Mouse (Mus musculus): ENCODE measurements around the gene Zfp592. TPM values are rescaled to one million over a fixed set of nuclear protein-coding genes. Genes with fewer than 3 reads are reported as not detected.

Zfp592 gene
- total and polyA plus RNA-seq, 3 experiments, result 11.0 to 17.1 (median 16.1) TPM

DNA sequence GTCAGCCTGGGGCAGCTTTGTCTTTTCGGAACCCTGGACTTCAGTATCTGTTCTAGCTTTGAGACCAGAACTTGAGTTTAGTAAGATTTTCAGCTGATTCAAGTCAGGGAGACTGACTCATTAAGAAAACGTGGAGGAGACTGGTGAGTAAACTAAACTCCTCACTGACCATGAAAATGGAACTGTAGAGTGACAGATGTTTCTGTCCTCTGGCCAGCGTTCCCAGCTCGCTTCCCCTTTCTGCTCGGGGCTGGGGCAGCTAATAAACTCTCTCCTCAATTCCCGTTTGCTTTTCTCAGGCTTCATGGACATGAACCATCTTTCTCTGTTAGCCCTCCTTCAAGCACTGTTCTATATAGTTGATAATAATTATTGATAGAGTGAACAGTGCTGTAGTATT, 4.3 kb downstream of the Zfp592 start:
- no peaks in the 10 kb centered on the region for H3K27me3 ChIP-seq (ENCODE audit: control insufficient read depth, insufficient read depth, low read length)
- H3K4me1 ChIP-seq (ENCODE audit: control insufficient read depth, insufficient read depth, low read length), result peaks cover 3% of the 10 kb centered on the region
- no peak overlapping the region for H3K9ac ChIP-seq (ENCODE audit: low read depth, low read length)
- H3K27ac ChIP-seq, result peak overlapping the region; percentile 20; the same call in 1 of the 2 replicates
- intact Hi-C loops (cut with DNase I), result no loop called here
- TF ChIP-seq POLR2A (IDR thresholded peaks at IDR 0.05; ENCODE audit: insufficient read depth, low read depth, low read length) (no peak), CTCF (IDR thresholded peaks at IDR 0.05) (no peak), EP300 (IDR thresholded peaks at IDR 0.05; ENCODE audit: insufficient read depth, low read depth, low read length) (no peak)
- H3K36me3 ChIP-seq (ENCODE audit: control insufficient read depth, insufficient read depth, low read length), result peaks cover 16% of the 10 kb centered on the region
- DNase-seq, result peak in 1 of 2 experiments; percentile 48
- 30% methylated on average over 6 of the region's 6 CpGs for WGBS
- no peak overlapping the region for H3K4me3 ChIP-seq
- H3K79me2 ChIP-seq (replicated peaks; ENCODE audit: control insufficient read depth, insufficient read depth, low read length), result peaks cover 6% of the 10 kb centered on the region; the same call in 1 of the 2 replicates

DNA sequence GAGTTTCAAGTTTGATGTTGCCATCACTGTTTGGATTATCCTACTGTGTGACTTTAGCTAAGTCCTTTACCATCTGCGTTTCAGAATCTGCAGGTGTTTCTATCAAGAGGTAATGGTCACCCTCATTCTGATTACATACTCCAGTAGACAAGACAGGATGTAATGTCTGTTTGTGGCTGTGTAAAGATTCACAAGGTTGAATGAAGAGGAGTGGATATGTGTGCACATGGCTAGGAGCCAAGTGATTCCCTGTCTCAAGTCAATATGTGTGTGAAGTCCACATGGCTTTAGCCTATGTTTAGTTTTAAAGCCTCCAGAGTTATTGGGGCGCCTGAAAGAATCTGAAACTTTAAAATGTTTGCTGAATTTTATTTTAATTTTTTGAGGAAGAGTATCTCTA, 6.1 kb downstream of the Zfp592 start:
- TF ChIP-seq CTCF (IDR thresholded peaks at IDR 0.05), result no peak
- no peak for TF ChIP-seq EP300 (IDR thresholded peaks at IDR 0.05; ENCODE audit: insufficient read depth, low read depth, low read length)
- no peak for TF ChIP-seq POLR2A (IDR thresholded peaks at IDR 0.05; ENCODE audit: insufficient read depth, low read depth, low read length)
- Histone ChIP-seq H3K4me3 (no peak overlapping the region), H3K27ac (no peak overlapping the region), H3K36me3 (ENCODE audit: control insufficient read depth, insufficient read depth, low read length) (peaks cover 25% of the 10 kb centered on the region), H3K9ac (ENCODE audit: low read depth, low read length) (no peak overlapping the region), H3K4me1 (ENCODE audit: control insufficient read depth, insufficient read depth, low read length) (peaks cover 8% of the 10 kb centered on the region), H3K79me2 (replicated peaks; ENCODE audit: control insufficient read depth, insufficient read depth, low read length) (peaks cover 6% of the 10 kb centered on the region; the same call in 1 of the 2 replicates), H3K27me3 (ENCODE audit: control insufficient read depth, insufficient read depth, low read length) (no peaks in the 10 kb centered on the region)
- intact Hi-C loops (cut with DNase I), result no loop called here
- DNase-seq, result no peak
- WGBS, result 89% methylated on average over 2 of the region's 2 CpGs

DNA sequence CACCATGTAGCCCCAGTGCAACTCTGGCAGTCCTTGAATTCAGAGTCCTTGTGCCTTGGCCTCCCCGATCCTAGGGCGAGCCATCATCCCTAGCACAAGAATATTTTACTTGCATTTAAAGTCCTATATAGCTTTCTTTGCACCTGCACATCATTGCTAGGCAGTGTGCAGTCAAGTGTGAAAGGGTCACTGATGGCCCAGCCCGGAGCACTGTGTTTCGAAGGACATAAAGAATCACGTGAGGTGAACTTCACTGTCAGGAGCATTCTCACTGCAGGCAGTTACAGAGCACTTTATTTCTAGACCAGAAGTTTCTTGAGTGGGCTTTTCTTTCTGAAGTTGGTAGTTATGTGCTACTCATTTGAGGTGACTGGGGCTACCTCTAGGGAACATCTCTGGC, 8.4 kb downstream of the Zfp592 start:
- peaks cover 19% of the 10 kb centered on the region for H3K4me1 ChIP-seq (ENCODE audit: control insufficient read depth, insufficient read depth, low read length)
- H3K9ac ChIP-seq (ENCODE audit: low read depth, low read length), result no peak overlapping the region
- H3K4me3 ChIP-seq, result no peak overlapping the region
- H3K79me2 ChIP-seq (replicated peaks; ENCODE audit: control insufficient read depth, insufficient read depth, low read length), result peaks cover 9% of the 10 kb centered on the region
- H3K36me3 ChIP-seq (ENCODE audit: control insufficient read depth, insufficient read depth, low read length), result peaks cover 27% of the 10 kb centered on the region
- DNase-seq, result no peak
- TF ChIP-seq POLR2A (IDR thresholded peaks at IDR 0.05; ENCODE audit: insufficient read depth, low read depth, low read length) (no peak), CTCF (IDR thresholded peaks at IDR 0.05) (no peak), EP300 (IDR thresholded peaks at IDR 0.05; ENCODE audit: insufficient read depth, low read depth, low read length) (no peak)
- intact Hi-C loops (cut with DNase I), result no loop called here
- 84% methylated on average over 5 of the region's 5 CpGs for WGBS
- H3K27ac ChIP-seq, result no peak overlapping the region
- H3K27me3 ChIP-seq (ENCODE audit: control insufficient read depth, insufficient read depth, low read length), result no peaks in the 10 kb centered on the region

DNA sequence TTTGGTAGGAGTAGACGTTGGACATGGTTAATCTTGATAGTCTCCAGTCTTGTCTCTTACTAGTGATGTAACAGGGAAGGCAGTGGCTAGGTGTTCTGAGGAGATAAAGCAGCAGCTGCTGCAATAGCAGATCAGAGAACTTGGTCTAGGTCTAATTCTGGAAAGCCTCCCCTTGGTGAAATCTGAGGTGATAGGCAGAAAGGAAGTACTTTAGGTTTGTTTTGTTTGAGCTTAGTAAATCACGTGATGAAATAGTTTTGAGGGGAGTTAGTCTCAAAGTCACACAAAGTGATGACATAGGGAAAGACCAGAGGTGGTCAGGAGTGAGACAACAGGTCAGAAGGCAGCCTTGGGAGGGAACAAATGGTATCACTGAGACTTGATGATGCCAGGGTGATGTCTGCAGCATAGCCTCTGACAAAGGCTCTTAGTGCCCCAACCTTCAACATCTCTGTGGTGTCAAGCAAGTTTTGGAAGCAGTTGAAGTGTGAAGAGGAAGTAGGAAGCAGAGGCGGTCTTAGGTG, 11.1 kb downstream of the Zfp592 start:
- intact Hi-C loops (cut with DNase I), result no loop called here
- H3K9ac ChIP-seq (ENCODE audit: low read depth, low read length), result no peak overlapping the region
- H3K4me3 ChIP-seq, result no peak overlapping the region
- 28% methylated on average over 3 of the region's 3 CpGs for WGBS
- H3K4me1 ChIP-seq (ENCODE audit: control insufficient read depth, insufficient read depth, low read length), result peaks cover 20% of the 10 kb centered on the region
- DNase-seq, result no peak
- TF ChIP-seq EP300 (IDR thresholded peaks at IDR 0.05; ENCODE audit: insufficient read depth, low read depth, low read length) (no peak), CTCF (IDR thresholded peaks at IDR 0.05) (no peak), POLR2A (IDR thresholded peaks at IDR 0.05; ENCODE audit: insufficient read depth, low read depth, low read length) (no peak)
- H3K79me2 ChIP-seq (replicated peaks; ENCODE audit: control insufficient read depth, insufficient read depth, low read length), result peaks cover 7% of the 10 kb centered on the region
- no peak overlapping the region for H3K27ac ChIP-seq
- no peaks in the 10 kb centered on the region for H3K27me3 ChIP-seq (ENCODE audit: control insufficient read depth, insufficient read depth, low read length)
- H3K36me3 ChIP-seq (ENCODE audit: control insufficient read depth, insufficient read depth, low read length), result peaks cover 24% of the 10 kb centered on the region

DNA sequence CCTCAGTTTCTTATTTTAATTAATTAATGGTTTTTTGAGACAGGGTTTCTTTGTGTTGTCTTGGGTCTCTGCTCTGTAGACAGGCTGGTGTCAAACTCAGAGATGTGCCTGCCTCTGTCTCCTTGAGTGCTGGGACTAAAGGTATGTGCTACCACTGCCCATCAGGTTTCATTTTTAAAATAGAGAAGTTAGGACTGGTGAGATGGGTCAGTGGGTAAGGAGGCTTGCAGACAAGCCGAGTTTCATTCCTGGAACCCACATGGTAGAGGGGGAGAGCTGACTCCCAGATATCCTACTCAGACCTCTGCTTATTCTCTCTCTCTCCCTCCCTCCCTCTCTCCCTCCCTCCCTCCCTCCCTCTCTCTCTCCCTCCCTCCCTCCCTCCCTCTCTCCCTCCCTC, 12.5 kb downstream of the Zfp592 start:
- no peak overlapping the region for H3K9ac ChIP-seq (ENCODE audit: low read depth, low read length)
- H3K27ac ChIP-seq, result no peak overlapping the region
- 33% methylated on average over 1 of the region's 1 CpGs for WGBS
- TF ChIP-seq POLR2A (IDR thresholded peaks at IDR 0.05; ENCODE audit: insufficient read depth, low read depth, low read length) (no peak), EP300 (IDR thresholded peaks at IDR 0.05; ENCODE audit: insufficient read depth, low read depth, low read length) (no peak), CTCF (IDR thresholded peaks at IDR 0.05) (no peak)
- peaks cover 20% of the 10 kb centered on the region for H3K4me1 ChIP-seq (ENCODE audit: control insufficient read depth, insufficient read depth, low read length)
- peaks cover 4% of the 10 kb centered on the region; the same call in 1 of the 2 replicates for H3K79me2 ChIP-seq (replicated peaks; ENCODE audit: control insufficient read depth, insufficient read depth, low read length)
- intact Hi-C loops (cut with DNase I), result no loop called here
- H3K4me3 ChIP-seq, result no peak overlapping the region
- H3K27me3 ChIP-seq (ENCODE audit: control insufficient read depth, insufficient read depth, low read length), result no peaks in the 10 kb centered on the region
- DNase-seq, result no peak
- H3K36me3 ChIP-seq (ENCODE audit: control insufficient read depth, insufficient read depth, low read length), result peaks cover 26% of the 10 kb centered on the region

DNA sequence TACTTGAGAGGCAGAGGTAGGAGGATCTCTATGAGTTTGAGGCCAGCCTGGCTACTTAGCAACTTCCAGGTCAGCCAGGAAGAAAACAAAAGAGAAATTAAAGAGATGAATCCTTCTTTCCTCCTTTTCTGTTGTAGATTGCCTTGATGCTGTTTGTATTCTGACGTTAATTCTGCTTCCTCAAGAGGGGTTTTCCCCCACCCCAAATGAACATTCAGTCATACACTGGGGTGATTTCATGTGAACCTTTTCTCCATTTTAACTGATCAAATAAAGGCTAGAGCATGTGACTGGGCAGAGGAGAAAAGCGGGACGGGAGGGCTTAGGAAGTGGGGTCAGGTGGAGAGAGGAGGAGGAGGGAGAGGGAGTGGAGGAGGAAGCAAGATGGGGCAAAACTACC, 14.8 kb downstream of the Zfp592 start:
- H3K27ac ChIP-seq, result no peak overlapping the region
- TF ChIP-seq EP300 (IDR thresholded peaks at IDR 0.05; ENCODE audit: insufficient read depth, low read depth, low read length) (no peak), POLR2A (IDR thresholded peaks at IDR 0.05; ENCODE audit: insufficient read depth, low read depth, low read length) (no peak), CTCF (IDR thresholded peaks at IDR 0.05) (no peak)
- 71% methylated on average over 3 of the region's 3 CpGs for WGBS
- intact Hi-C loops (cut with DNase I), result no loop called here
- H3K4me3 ChIP-seq, result no peak overlapping the region
- H3K79me2 ChIP-seq (replicated peaks; ENCODE audit: control insufficient read depth, insufficient read depth, low read length), result peaks cover 2% of the 10 kb centered on the region; the same call in 1 of the 2 replicates
- peaks cover 26% of the 10 kb centered on the region for H3K36me3 ChIP-seq (ENCODE audit: control insufficient read depth, insufficient read depth, low read length)
- DNase-seq, result no peak
- no peaks in the 10 kb centered on the region for H3K27me3 ChIP-seq (ENCODE audit: control insufficient read depth, insufficient read depth, low read length)
- H3K9ac ChIP-seq (ENCODE audit: low read depth, low read length), result no peak overlapping the region
- peaks cover 18% of the 10 kb centered on the region for H3K4me1 ChIP-seq (ENCODE audit: control insufficient read depth, insufficient read depth, low read length)

Measured in heart, adult 2 months (tissue).